Mouse (Mus musculus): Measurements from ENCODE around the gene Elmo1.

Gene Elmo1

DNA sequence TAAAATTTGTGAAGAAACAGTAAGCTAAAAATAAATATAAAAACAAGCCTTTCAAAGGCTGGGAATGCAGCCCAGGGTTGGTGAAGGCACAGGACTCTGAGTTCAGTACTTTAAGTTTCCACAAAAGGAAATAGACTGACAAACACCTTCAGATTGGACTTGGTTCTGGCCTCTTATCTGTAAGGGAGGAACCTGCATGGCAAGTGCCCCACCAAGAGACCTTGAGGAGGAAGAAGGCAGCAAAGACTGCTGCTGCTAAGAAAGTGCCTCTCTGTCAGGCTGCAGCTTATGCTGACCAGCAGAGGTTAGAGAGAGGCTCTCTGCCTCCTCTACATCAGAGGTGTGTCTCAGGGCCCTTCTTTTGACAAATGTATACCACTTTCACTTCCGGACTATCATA lies 293.5 kb downstream of the Elmo1 start:
- no peak for DNase-seq (ENCODE audit: low read depth, low spot score)

DNA sequence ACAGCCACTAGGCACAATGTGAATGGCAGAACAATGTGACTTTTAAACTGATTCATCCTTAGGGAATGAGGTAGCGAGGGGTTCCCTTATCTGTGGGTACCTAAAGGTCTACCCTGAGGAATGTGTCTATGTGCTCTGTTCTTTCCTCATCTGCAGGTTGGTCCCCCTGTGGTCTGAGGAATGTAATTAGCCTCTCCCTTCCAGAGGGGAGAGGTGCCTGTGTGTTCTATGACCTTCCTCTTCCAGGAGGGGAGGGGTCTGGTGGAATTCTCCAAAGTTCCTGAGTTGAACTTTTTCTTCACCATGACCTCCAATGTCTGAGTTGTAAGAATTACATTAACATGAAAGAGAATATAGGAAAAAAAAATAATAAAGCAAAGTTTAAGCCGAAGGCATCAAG lies 294.4 kb downstream of the Elmo1 start:
- no peak for DNase-seq (ENCODE audit: low read depth, low spot score)

GRCm38 (mm10) chr13:20385423-20385822 lies 295.0 kb downstream of the Elmo1 start:
- DNase-seq (ENCODE audit: low read depth, low spot score): no peak

DNA sequence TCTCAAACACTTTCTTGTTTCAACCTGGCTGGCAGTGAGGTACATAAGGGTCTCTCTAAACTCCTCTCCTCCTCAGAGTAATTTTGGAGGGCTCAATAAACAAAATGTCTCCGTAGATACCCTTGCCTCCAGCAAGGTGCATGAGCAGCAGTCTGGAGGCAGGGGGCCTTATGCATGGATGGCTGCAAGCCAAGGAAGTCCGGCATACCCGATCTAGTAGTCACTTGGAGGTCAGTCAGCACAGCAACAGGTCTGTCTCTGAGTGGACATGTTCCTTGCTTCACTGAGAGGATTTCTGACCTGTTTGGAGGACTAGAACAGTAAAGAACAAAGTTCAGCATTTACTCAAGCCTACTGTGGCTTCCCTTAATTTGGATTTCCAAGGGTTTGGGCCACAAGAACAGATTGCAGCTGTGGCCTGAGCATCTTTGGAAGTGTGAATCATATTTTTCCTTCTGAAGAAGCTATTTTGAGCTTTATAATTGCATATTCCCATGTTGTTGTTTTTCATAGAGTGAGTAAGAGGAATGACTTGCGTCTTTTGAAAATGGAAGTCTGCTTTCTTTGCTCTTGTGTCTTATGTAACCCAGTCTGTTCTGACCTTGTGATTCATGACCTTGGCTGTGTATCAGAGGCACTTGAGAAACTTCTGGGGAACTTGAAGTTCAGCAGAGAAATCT lies 296.2 kb downstream of the Elmo1 start:
- DNase-seq (ENCODE audit: low read depth, low spot score): no peak

DNA sequence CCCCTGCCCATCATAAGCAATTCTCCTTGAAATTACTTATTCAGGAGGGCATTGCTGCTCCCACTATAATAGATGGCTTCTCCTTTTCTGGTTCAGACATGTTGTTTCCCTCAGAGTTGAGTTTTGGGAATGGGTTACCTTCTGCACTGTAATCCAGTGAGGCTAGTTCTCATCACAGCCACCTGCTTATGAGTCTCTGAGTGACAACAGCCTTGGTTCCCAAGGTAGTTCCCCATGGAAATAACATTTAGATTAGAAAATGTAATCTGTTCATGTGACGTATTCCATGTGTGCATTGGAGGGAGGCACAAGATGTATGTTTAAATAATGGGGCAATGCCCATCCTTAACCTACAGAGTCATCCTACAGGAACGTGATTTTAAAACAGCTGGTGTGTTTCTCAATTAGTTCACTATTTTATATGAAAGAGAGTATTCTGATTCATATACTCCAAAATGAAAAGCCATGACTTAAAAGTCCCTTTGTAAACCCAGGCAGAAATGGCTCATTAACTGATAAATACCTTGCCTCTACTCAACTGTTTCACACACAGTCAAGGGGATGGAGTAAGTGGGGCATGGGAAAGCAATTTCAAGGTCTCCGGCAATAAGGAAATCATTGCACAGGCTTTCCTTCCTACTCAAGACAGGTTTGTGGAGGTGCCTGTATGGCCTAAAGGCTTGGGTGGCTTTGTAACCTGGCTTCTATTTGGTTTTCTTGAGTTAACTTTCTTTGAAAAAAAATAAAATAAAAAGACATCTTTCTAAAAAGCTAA lies 302.6 kb downstream of the Elmo1 start:
- DNase-seq (ENCODE audit: low read depth, low spot score): no peak

GRCm38 (mm10) chr13:20397744-20398143 lies 307.3 kb downstream of the Elmo1 start:
- no peak for DNase-seq (ENCODE audit: low read depth, low spot score)

GRCm38 (mm10) chr13:20398311-20398710 lies 307.9 kb downstream of the Elmo1 start:
- no peak for DNase-seq (ENCODE audit: low read depth, low spot score)

- no peak for DNase-seq (ENCODE audit: low read depth, low spot score)
Observed at GRCm38 (mm10) chr13:20404530-20404929, 314.1 kb downstream of the Elmo1 start.

GRCm38 (mm10) chr13:20406470-20407213 lies 316.2 kb downstream of the Elmo1 start:
- no peak for DNase-seq (ENCODE audit: low read depth, low spot score)

- DNase-seq (ENCODE audit: low read depth, low spot score): no peak
Observed at GRCm38 (mm10) chr13:20410306-20411101, 320.1 kb downstream of the Elmo1 start.

DNA sequence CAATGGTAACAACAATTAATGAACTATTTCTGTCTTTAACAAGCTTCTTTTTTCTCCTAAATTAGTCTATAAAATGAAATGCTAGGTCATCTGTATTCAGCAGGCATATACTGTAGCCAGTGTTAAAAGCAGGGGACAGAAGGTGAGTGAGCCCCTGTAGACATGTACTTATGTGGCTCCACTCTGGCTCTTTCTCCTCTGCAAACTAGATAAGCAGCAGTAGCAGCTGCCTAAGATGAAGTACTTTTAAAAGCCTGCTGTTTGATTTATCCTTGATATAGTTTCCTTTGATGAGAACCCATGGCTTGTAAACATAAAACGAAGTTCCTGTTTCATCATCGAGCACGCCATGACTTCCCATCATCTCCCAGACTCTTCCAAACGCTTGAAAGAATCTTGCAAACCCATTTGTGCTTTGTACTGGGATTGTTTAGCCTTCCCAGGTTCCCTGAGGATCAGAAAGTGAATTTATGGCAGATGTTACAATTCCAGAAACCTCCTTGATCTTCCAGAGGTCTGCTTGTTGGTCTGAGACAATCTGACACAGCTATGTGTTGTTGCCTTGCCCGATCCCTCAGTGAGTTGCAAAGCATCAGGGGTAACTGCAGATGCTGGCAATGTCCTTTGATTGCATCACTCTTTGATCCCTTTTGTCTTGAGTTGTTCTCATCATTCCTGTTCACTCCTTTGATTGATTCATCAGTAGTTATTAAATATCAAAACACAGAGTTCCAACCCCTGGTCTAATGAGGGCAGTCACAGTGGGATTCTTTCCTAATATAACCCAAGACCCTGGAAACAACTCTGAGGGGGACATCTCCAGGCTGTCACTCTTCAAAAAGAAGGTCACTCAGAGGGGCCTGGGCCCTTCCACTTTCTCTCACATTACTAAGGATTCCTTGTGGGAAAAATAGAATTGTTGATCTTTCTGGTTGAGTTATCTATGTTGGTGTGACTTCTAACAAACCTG lies 326.6 kb downstream of the Elmo1 start:
- DNase-seq (ENCODE audit: low read depth, low spot score): no peak

DNA sequence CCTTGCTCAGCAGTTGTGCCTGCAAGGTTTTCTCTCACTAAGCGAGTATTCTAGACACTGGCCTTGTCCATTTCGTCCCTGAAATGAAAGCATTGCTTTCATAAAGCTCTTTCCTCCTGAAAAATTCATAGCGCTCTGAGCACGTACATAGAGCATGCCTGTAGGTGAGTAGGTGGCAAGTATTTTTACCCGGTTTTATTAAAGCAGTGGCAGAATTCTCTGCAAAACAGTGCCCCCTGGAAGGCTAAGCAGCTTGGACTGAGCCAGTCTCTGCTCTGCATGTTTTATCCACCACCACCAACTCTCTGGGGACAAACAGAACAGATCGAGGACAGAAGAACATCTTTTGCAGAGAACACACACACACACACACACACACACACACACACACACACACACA lies 340.6 kb downstream of the Elmo1 start:
- DNase-seq (ENCODE audit: low read depth, low spot score): no peak

DNA sequence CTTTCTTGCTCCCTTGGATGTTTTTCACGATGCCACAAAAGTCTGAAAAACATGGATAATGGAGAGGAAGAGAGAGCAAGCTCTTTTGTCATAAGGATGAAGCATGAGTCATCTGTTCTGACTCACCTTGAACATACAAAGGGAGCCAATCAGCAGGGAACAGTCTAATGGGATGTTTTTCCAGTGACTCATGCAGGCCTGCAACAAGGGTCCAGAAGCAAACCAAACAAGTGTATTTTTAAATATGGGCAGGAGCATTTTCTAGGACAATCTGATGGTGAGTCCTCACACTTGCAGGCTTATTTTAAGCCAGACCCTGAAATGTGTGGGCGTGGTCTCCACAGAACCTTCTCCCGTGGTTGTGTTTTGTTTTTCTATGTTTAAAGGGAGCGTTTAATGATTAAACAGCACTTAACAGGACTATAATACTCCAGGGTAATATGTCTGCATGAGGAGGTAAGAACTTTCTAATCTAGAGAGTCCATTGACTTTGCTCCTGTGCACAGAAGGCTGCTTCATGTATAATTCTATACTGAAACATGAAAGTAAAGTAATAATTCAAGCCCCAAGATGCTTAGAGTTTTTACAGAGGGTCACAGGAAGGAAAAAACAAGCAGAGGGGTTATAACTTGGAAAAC lies 342.9 kb downstream of the Elmo1 start:
- no peak for DNase-seq (ENCODE audit: low read depth, low spot score)

DNA sequence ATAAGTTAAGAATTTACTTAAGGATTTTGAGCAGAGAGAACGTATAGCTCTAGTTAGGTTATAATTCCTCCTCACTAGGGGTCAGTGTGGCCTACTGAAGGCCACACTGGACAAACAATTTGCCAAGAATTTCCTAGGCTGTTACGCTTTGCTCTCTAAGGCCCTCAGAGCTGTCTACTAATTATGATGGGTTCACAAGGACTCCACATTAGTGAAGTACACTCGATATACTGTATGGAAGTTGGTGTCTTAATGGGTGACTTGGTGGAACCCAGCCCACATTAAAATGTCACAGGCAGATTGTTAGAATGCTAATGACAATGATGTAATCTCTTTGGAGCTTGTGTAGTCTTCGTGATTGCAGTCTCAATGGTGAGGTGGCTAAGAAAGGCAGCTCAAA lies 343.7 kb downstream of the Elmo1 start:
- DNase-seq (ENCODE audit: low read depth, low spot score): no peak

GRCm38 (mm10) chr13:20439488-20439887 lies 349.1 kb downstream of the Elmo1 start:
- DNase-seq (ENCODE audit: low read depth, low spot score): no peak

- no peak for DNase-seq (ENCODE audit: low read depth, low spot score)
Observed at GRCm38 (mm10) chr13:20450831-20451353, 360.5 kb downstream of the Elmo1 start.

DNA sequence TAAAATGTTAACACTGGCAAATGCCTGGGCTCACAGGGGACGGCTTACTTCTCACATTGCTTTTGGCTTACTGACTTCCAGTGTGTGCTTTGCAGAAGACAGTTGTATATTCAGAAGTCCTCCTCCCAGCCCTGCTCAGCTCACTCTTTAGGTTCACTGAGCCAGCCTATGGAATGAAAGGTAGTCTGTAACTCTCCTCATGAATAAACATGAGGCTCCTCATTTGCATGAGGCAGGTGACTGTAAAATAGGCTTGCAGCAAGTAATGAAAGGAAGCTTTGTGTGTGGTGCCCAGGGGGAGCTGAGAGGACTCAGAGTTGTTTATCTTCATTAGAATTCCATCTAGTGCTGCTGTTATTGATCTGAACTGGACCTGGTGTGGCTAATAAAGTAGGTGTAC lies 364.0 kb downstream of the Elmo1 start:
- DNase-seq (ENCODE audit: low read depth, low spot score): no peak

DNA sequence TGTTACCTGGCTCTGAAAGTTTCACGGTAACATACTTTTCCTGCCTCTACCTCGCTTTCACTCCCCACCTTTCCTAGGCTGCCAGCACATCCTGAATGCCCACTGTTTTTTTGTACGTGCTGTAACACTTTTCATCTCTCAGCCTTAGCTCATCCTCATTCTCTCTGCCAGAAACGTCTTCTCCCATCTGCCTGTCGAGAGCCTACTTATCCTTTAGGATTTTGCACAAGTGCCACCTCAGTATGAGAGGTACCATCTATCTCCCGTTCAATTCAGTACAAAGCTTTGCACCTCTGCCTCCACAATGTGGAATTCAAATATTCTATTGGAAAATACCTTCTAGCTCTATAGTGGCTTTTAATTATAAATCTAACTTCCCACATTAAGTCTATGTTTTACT lies 369.7 kb downstream of the Elmo1 start:
- no peak for DNase-seq (ENCODE audit: low read depth, low spot score)

GRCm38 (mm10) chr13:20461616-20462015 lies 371.2 kb downstream of the Elmo1 start:
- DNase-seq (ENCODE audit: low read depth, low spot score): no peak

DNA sequence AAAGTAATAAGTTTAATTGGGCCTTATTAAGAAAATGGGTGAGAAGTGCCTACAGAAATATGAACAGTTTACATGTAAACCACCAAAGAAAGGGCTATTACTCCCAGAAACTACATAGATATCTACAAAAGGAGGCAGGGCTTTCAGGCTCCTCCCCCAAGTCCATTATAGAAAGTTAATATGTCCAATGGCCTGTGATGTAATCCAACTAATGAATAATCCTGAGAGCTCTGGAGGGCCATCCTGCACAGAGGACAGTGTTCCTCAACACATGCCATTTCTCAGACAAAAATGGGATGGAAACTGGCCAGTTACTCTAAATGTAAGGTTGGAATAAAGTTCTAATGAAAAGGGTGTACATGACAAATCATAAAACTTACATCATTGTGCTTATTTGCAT lies 373.8 kb downstream of the Elmo1 start:
- DNase-seq (ENCODE audit: low read depth, low spot score): no peak

Measured in embryo, embryonic 11.5 days (tissue).